Comparison of ENCODE assay signal across 8 mouse cellular contexts in the genomic region with DNA sequence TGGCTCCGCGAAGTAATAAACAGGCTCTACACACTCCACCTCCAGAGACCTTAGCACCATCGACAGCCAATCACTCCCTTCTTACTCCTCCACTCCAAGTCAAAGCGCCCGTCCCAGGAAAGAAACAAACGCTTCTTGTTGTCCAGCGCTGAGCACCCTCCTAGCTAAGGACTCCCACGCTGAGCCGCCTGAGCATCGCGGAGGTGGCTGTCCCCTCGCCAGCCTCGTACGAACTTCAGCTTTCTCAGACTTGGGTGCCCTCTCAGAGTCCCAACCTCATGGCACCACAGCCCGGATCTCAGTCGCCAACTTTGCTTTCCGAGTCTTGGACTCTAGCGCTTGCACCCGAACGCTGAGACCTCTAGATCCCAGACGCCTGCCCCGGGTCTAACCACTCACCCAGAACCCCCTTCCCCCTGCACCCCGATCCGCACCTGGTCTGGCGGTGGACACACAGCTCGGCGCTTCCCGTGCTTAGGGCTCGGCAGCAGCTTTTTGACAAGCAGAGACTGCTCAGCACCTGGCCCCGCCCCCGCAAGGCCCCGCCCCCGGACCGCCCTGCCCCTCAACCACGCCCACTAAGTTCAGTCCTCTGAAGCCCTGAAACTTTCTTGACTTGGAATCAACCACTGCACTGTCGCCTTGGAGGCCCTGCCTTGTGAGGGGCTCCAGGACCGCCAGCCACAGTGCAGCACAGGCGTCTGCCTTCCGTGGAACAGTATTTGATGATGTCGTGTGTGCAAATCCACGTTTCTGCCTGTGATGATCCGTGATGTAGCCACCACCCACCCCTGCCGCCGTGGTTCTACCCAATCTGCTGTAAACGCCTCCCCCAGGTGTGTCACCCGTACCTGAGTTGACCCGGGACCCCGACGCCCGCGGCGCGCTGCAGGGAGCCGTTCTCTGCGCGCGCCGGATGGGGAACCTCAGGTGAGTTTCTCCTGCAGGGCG. TPM values are rescaled to one million over a fixed set of nuclear protein-coding genes. Genes with fewer than 3 reads are reported as not detected.
DNase-seq lines count a peak whose midpoint lies in the region; ATAC-seq and TF ChIP-seq lines count a peak whose summit lies in the region.

No protein-coding gene starts in this region.

- no peak for TF ChIP-seq CTCF in cerebellum, adult 2 months (IDR thresholded peaks at IDR 0.05; ENCODE audit: borderline replicate concordance, insufficient read depth, low read depth, low read length)
- no peak for TF ChIP-seq CTCF in intestine, postnatal 0 days (IDR thresholded peaks at IDR 0.05; ENCODE audit: low read depth)
- no peak for TF ChIP-seq CTCF in olfactory bulb, adult 2 months (IDR thresholded peaks at IDR 0.05; ENCODE audit: insufficient read depth, low read depth, low read length)

- no peak for TF ChIP-seq POLR2A in cerebellum, adult 2 months (IDR thresholded peaks at IDR 0.05; ENCODE audit: borderline replicate concordance, insufficient read depth, low read length)
- TF ChIP-seq POLR2A in olfactory bulb, adult 2 months (IDR thresholded peaks at IDR 0.05; ENCODE audit: insufficient read depth, low read depth, low read length): no peak

- 2% methylated on average over 59 of the region's 59 CpGs for WGBS in cerebellum, adult 2 months
- 2% methylated on average over 59 of the region's 59 CpGs for WGBS in intestine, postnatal 0 days
- 1% methylated on average over 59 of the region's 59 CpGs for WGBS in lung, embryonic 15.5 days
- WGBS in olfactory bulb, adult 2 months: 2% methylated on average over 59 of the region's 59 CpGs

- H3K36me3 ChIP-seq in intestine, postnatal 0 days (ENCODE audit: control insufficient read depth, insufficient read depth): no peaks in the 10 kb centered on the region
- no peaks in the 10 kb centered on the region for H3K36me3 ChIP-seq in lung, embryonic 15.5 days

- peaks cover 9% of the 10 kb centered on the region for H3K4me1 ChIP-seq in cerebellum, adult 2 months (ENCODE audit: control insufficient read depth, insufficient read depth, low read length)
- peaks cover 19% of the 10 kb centered on the region for H3K4me1 ChIP-seq in intestine, postnatal 0 days (replicated peaks; ENCODE audit: control insufficient read depth, insufficient read depth, low read length)
- H3K4me1 ChIP-seq in lung, embryonic 15.5 days: peaks cover 23% of the 10 kb centered on the region
- peaks cover 17% of the 10 kb centered on the region for H3K4me1 ChIP-seq in olfactory bulb, adult 2 months (ENCODE audit: control insufficient read depth, insufficient read depth, low read length)

- H3K9ac ChIP-seq in intestine, postnatal 0 days (ENCODE audit: low read depth, low read length): peak overlapping the region; percentile 55
- H3K9ac ChIP-seq in lung, embryonic 15.5 days: peak overlapping the region; percentile 31

- H3K4me3 ChIP-seq in cerebellum, adult 2 months (replicated peaks; ENCODE audit: insufficient read depth, low read depth, low read length): peak overlapping the region; percentile 43
- peak overlapping the region; percentile 67 for H3K4me3 ChIP-seq in intestine, postnatal 0 days (ENCODE audit: low read depth, low read length)
- H3K4me3 ChIP-seq in lung, embryonic 15.5 days: peak overlapping the region; percentile 48
- H3K4me3 ChIP-seq in olfactory bulb, adult 2 months (ENCODE audit: insufficient read depth, low read depth, low read length): peak overlapping the region; percentile 8

- H3K27ac ChIP-seq in cerebellum, adult 2 months (ENCODE audit: insufficient read depth, low read length): no peak overlapping the region
- peak overlapping the region; percentile 66 for H3K27ac ChIP-seq in intestine, postnatal 0 days (ENCODE audit: low read depth, low read length)
- H3K27ac ChIP-seq in lung, embryonic 15.5 days: no peak overlapping the region
- no peak overlapping the region for H3K27ac ChIP-seq in olfactory bulb, adult 2 months (ENCODE audit: insufficient read depth, low read depth, low read length)

- H3K27me3 ChIP-seq in cerebellum, adult 2 months (ENCODE audit: control insufficient read depth, insufficient read depth, low read length): peaks cover 7% of the 10 kb centered on the region; the same call in 1 of the 2 replicates
- H3K27me3 ChIP-seq in intestine, postnatal 0 days (replicated peaks; ENCODE audit: control insufficient read depth, insufficient read depth, low read length): no peaks in the 10 kb centered on the region
- H3K27me3 ChIP-seq in lung, embryonic 15.5 days: peaks cover 41% of the 10 kb centered on the region

- H3K4me2 ChIP-seq in intestine, postnatal 0 days (replicated peaks; ENCODE audit: low read depth): peak overlapping the region; percentile 85
- peak overlapping the region; percentile 89 for H3K4me2 ChIP-seq in lung, embryonic 15.5 days

- no peaks in the 10 kb centered on the region for H3K9me3 ChIP-seq in intestine, postnatal 0 days (ENCODE audit: control insufficient read depth)
- no peaks in the 10 kb centered on the region for H3K9me3 ChIP-seq in lung, embryonic 15.5 days

- DNase-seq in cerebellum, adult 2 months: peak in 1 of 2 experiments; percentile 11
- no peak for DNase-seq in cerebellum, adult 9-10 months
- DNase-seq in c-Kit-positive CD71-positive TER-119-negative erythroid progenitor cells, embryonic 14.5 days (ENCODE audit: low read depth): peak; percentile 45
- DNase-seq in gastrocnemius, postnatal 25 days: peak; percentile 50
- peak; percentile 49 for DNase-seq in urinary bladder, adult 2 months (ENCODE audit: low spot score)

- ATAC-seq in intestine, postnatal 0 days: peak; percentile 91
- peak; percentile 91 for ATAC-seq in lung, embryonic 15.5 days (ENCODE audit: borderline replicate concordance, extremely low read depth, low FRiP score, low TSS enrichment)

RNA-seq across cellular contexts. Expression of a gene that starts 2.4 kb away (rescaled TPM):
- polyA plus RNA-seq in cerebellum, adult 2 months (2012; rRNA removed): 0.41 and 0.46 TPM in 2 replicates
- total RNA-seq in gastrocnemius, postnatal 25 days (2021): under 1 TPM; 0.18 to 0.32 TPM
- polyA plus RNA-seq in intestine, postnatal 0 days (2015; fragmentation: Nextera tagmentation; extraction: Ambion mirVana): 6.5 and 7.0 TPM in 2 replicates
- 0.52 and 0.81 TPM in 2 replicates for polyA plus RNA-seq in lung, embryonic 15.5 days (2015; fragmentation: Nextera tagmentation; extraction: Ambion mirVana)
- polyA plus RNA-seq in olfactory bulb, adult 2 months (2012; ENCODE audit: insufficient read depth, insufficient read length, low replicate concordance, missing spikeins): not detected in 2 replicates
- polyA plus RNA-seq in urinary bladder, adult 2 months (2012; rRNA removed): 1.3 and 1.6 TPM in 2 replicates

RNA-seq across cellular contexts. Expression of a gene that starts 55.9 kb away (rescaled TPM):
- 74.1 and 74.5 TPM in 2 replicates for polyA plus RNA-seq in cerebellum, adult 2 months (2012; rRNA removed)
- total RNA-seq in gastrocnemius, postnatal 25 days (2021): 1 to 10 TPM; 4.8 to 7.1 TPM
- polyA plus RNA-seq in intestine, postnatal 0 days (2015; fragmentation: Nextera tagmentation; extraction: Ambion mirVana): 33.3 and 36.7 TPM in 2 replicates
- polyA plus RNA-seq in lung, embryonic 15.5 days (2015; fragmentation: Nextera tagmentation; extraction: Ambion mirVana): 41.4 and 45.7 TPM in 2 replicates
- not detected in 2 replicates for polyA plus RNA-seq in olfactory bulb, adult 2 months (2012; ENCODE audit: insufficient read depth, insufficient read length, low replicate concordance, missing spikeins)
- 65.7 and 80.9 TPM in 2 replicates for polyA plus RNA-seq in urinary bladder, adult 2 months (2012; rRNA removed)

Comparison
In these comparisons a context has a peak if more than half of its experiments do, and no peak if none do; other contexts are left out.
1. H3K4me3 ChIP-seq: peak in every context shown above with its lines; median percentile 67 in intestine, postnatal 0 days; 48 in lung, embryonic 15.5 days; 43 in cerebellum, adult 2 months; 8 in olfactory bulb, adult 2 months.
2. RNA of a gene that starts 55.9 kb away (polyA plus RNA-seq): 65.7 to 80.9 TPM in urinary bladder, adult 2 months, 74.1 to 74.5 TPM in cerebellum, adult 2 months, 41.4 to 45.7 TPM in lung, embryonic 15.5 days and 33.3 to 36.7 TPM in intestine, postnatal 0 days; not detected in olfactory bulb, adult 2 months; every median in the first group is over 10 times any median in the second.